In the genomic region with DNA sequence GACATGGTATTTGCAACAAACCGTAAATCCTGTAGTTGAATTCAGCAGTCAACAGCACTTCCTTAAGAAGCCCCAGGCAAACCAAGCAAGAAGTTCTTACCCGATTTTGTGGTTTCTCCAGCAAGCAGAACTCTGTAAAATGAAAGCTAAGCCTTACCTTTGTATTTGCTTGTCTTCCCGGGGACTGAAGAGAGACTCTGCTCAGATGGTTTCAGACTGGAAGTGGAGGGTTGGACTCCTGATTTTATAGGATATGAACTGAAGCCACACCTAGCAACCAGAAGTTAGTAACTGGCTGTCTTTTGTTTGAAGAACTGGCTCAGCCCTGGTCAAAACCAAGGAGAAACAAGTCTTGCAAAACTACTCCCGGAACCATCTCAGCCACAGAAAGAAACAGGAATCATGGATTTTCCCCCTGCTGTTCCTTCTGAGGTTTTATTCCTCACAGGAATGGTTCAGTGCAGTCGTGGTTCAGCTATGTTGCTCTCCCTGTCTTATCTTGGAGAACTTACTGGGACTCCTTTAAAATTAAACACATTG, we compare ENCODE assay signal across 8 mouse cellular contexts. TPM values are rescaled to one million over a fixed set of nuclear protein-coding genes. Genes with fewer than 3 reads are reported as not detected.
A peak's percentile ranks its signal among the peaks of the same experiment; 100 is the strongest.
DNase-seq lines count a peak whose midpoint lies in the region; ATAC-seq and TF ChIP-seq lines count a peak whose summit lies in the region.

Gene Anxa1 (minus strand): TSS at position 490 of the 540 bp plus-strand sequence.

- no peak for ATAC-seq in embryonic facial prominence, embryonic 12.5 days (ENCODE audit: insufficient number of reproducible peaks, insufficient read depth, low FRiP score, low TSS enrichment)
- peak; percentile 47; the same call in 1 of the 2 replicates for ATAC-seq in heart, postnatal 0 days (ENCODE audit: insufficient read depth, low read depth)
- 0 out of 2 replicates have a peak, but pooled peaks have one; percentile 29 for ATAC-seq in liver, postnatal 0 days
- peak; percentile 86 for ATAC-seq in stomach, postnatal 0 days (ENCODE audit: low FRiP score, low TSS enrichment)
- ATAC-seq in hindbrain, embryonic 11.5 days (ENCODE audit: low FRiP score) = no peak

- H3K27me3 ChIP-seq in embryonic facial prominence, embryonic 12.5 days = no peaks in the 10 kb centered on the region
- no peaks in the 10 kb centered on the region for H3K27me3 ChIP-seq in embryonic facial prominence, embryonic 10.5 days (replicated peaks; ENCODE audit: low read depth, poor library complexity, severe bottlenecking)
- no peaks in the 10 kb centered on the region for H3K27me3 ChIP-seq in heart, postnatal 0 days (ENCODE audit: control insufficient read depth, insufficient read depth, low read length)
- no peaks in the 10 kb centered on the region for H3K27me3 ChIP-seq in liver, postnatal 0 days (ENCODE audit: insufficient read depth, low read length)
- no peaks in the 10 kb centered on the region for H3K27me3 ChIP-seq in stomach, postnatal 0 days (ENCODE audit: control insufficient read depth, insufficient read depth, low read length)
- no peaks in the 10 kb centered on the region for H3K27me3 ChIP-seq in hindbrain, embryonic 11.5 days (ENCODE audit: control insufficient read depth, insufficient read depth, low read length)

- H3K27ac ChIP-seq in embryonic facial prominence, embryonic 12.5 days = peak within 1 kb of the TSS; percentile 32; the same call in 1 of the 2 replicates
- H3K27ac ChIP-seq in embryonic facial prominence, embryonic 10.5 days (replicated peaks) = no peak within 1 kb of the TSS
- peak within 1 kb of the TSS; percentile 72 for H3K27ac ChIP-seq in brown adipose tissue, adult 24 weeks (replicated peaks; ENCODE audit: low read depth, low read length)
- peak within 1 kb of the TSS; percentile 53 for H3K27ac ChIP-seq in heart, postnatal 0 days (ENCODE audit: low read depth)
- peak within 1 kb of the TSS; percentile 41 for H3K27ac ChIP-seq in liver, postnatal 0 days (ENCODE audit: low read depth)
- H3K27ac ChIP-seq in stomach, postnatal 0 days (replicated peaks) = peak within 1 kb of the TSS; percentile 77
- H3K27ac ChIP-seq in hindbrain, embryonic 11.5 days (ENCODE audit: low read depth, low read length) = no peak within 1 kb of the TSS

- no peak for DNase-seq in embryonic facial prominence, embryonic 10.5 days (ENCODE audit: low spot score)
- no peak for DNase-seq in heart, postnatal 0 days (ENCODE audit: low spot score)
- DNase-seq in liver, postnatal 0 days = no peak
- peak; percentile 43 for DNase-seq in stomach, postnatal 0 days (ENCODE audit: low spot score)
- DNase-seq in cerebellum, postnatal 36 days = no peak
- no peak for DNase-seq in hindbrain, embryonic 11.5 days (ENCODE audit: low spot score)

- no peaks in the 10 kb centered on the region for H3K9me3 ChIP-seq in embryonic facial prominence, embryonic 12.5 days
- H3K9me3 ChIP-seq in embryonic facial prominence, embryonic 10.5 days = no peaks in the 10 kb centered on the region
- no peaks in the 10 kb centered on the region for H3K9me3 ChIP-seq in heart, postnatal 0 days (replicated peaks; ENCODE audit: control insufficient read depth, low read length)
- no peaks in the 10 kb centered on the region for H3K9me3 ChIP-seq in liver, postnatal 0 days (ENCODE audit: low read length)
- H3K9me3 ChIP-seq in stomach, postnatal 0 days (ENCODE audit: control insufficient read depth, low read length) = no peaks in the 10 kb centered on the region
- no peaks in the 10 kb centered on the region for H3K9me3 ChIP-seq in hindbrain, embryonic 11.5 days (ENCODE audit: control insufficient read depth, low read length)

- WGBS in embryonic facial prominence, embryonic 12.5 days = 55% methylated on average over 5 of the region's 5 CpGs
- 60% methylated on average over 5 of the region's 5 CpGs for WGBS in embryonic facial prominence, embryonic 10.5 days
- WGBS in heart, postnatal 0 days = 44% methylated on average over 5 of the region's 5 CpGs
- WGBS in liver, postnatal 0 days (ENCODE audit: insufficient replicate concordance) = 23% methylated on average over 5 of the region's 5 CpGs
- 28% methylated on average over 5 of the region's 5 CpGs for WGBS in stomach, postnatal 0 days
- WGBS in hindbrain, embryonic 11.5 days = 73% methylated on average over 5 of the region's 5 CpGs

- TF ChIP-seq EP300 in heart, postnatal 0 days (IDR thresholded peaks at IDR 0.05; ENCODE audit: low read depth) = no peak
- TF ChIP-seq EP300 in liver, postnatal 0 days (IDR thresholded peaks at IDR 0.05; ENCODE audit: low read depth) = no peak
- TF ChIP-seq EP300 in stomach, postnatal 0 days (optimal IDR thresholded peaks at IDR 0.05) = no peak

- H3K4me2 ChIP-seq in embryonic facial prominence, embryonic 12.5 days (replicated peaks) = no peak within 1 kb of the TSS
- H3K4me2 ChIP-seq in heart, postnatal 0 days (ENCODE audit: low read depth, low read length) = peak within 1 kb of the TSS; percentile 50
- H3K4me2 ChIP-seq in liver, postnatal 0 days (ENCODE audit: low read depth, low read length) = peak within 1 kb of the TSS; percentile 41
- H3K4me2 ChIP-seq in stomach, postnatal 0 days (replicated peaks; ENCODE audit: low read depth) = peak within 1 kb of the TSS; percentile 42
- no peak within 1 kb of the TSS for H3K4me2 ChIP-seq in hindbrain, embryonic 11.5 days (replicated peaks; ENCODE audit: low read depth, low read length)

- no peaks in the 10 kb centered on the region for H3K4me1 ChIP-seq in embryonic facial prominence, embryonic 12.5 days
- H3K4me1 ChIP-seq in embryonic facial prominence, embryonic 10.5 days = no peaks in the 10 kb centered on the region; the same call in 1 of the 2 replicates
- H3K4me1 ChIP-seq in brown adipose tissue, adult 24 weeks (ENCODE audit: control insufficient read depth, insufficient read depth, insufficient read length, low read length) = no peaks in the 10 kb centered on the region
- H3K4me1 ChIP-seq in heart, postnatal 0 days (ENCODE audit: control insufficient read depth, insufficient read depth) = no peaks in the 10 kb centered on the region
- H3K4me1 ChIP-seq in liver, postnatal 0 days (ENCODE audit: insufficient read depth) = no peaks in the 10 kb centered on the region
- H3K4me1 ChIP-seq in stomach, postnatal 0 days (replicated peaks; ENCODE audit: control insufficient read depth, insufficient read depth) = no peaks in the 10 kb centered on the region
- H3K4me1 ChIP-seq in hindbrain, embryonic 11.5 days (replicated peaks; ENCODE audit: control insufficient read depth, insufficient read depth, low read length) = no peaks in the 10 kb centered on the region

- H3K9ac ChIP-seq in embryonic facial prominence, embryonic 12.5 days = no peak within 1 kb of the TSS
- peak within 1 kb of the TSS; percentile 39; the same call in 1 of the 2 replicates for H3K9ac ChIP-seq in heart, postnatal 0 days (replicated peaks; ENCODE audit: low read depth, low read length)
- H3K9ac ChIP-seq in liver, postnatal 0 days (replicated peaks) = 0 out of 2 replicates have a peak within 1 kb of the TSS, but pooled peaks have one; percentile 10
- peak within 1 kb of the TSS; percentile 43 for H3K9ac ChIP-seq in stomach, postnatal 0 days (ENCODE audit: low read length)
- H3K9ac ChIP-seq in hindbrain, embryonic 11.5 days (ENCODE audit: low read depth, low read length) = no peak within 1 kb of the TSS

- no peaks in the 10 kb centered on the region for H3K36me3 ChIP-seq in embryonic facial prominence, embryonic 12.5 days
- no peaks in the 10 kb centered on the region for H3K36me3 ChIP-seq in embryonic facial prominence, embryonic 10.5 days (replicated peaks)
- no peaks in the 10 kb centered on the region for H3K36me3 ChIP-seq in heart, postnatal 0 days (replicated peaks; ENCODE audit: control insufficient read depth, insufficient read depth, low read length)
- no peaks in the 10 kb centered on the region for H3K36me3 ChIP-seq in liver, postnatal 0 days (replicated peaks; ENCODE audit: insufficient read depth, low read length)
- no peaks in the 10 kb centered on the region for H3K36me3 ChIP-seq in stomach, postnatal 0 days (ENCODE audit: control insufficient read depth, insufficient read depth, low read length)
- no peaks in the 10 kb centered on the region for H3K36me3 ChIP-seq in hindbrain, embryonic 11.5 days (ENCODE audit: control insufficient read depth, insufficient read depth, low read length)

- H3K4me3 ChIP-seq in embryonic facial prominence, embryonic 12.5 days = no peak within 1 kb of the TSS
- no peak within 1 kb of the TSS for H3K4me3 ChIP-seq in embryonic facial prominence, embryonic 10.5 days
- peak within 1 kb of the TSS; percentile 61 for H3K4me3 ChIP-seq in brown adipose tissue, adult 24 weeks (ENCODE audit: insufficient read depth, low read depth, low read length)
- H3K4me3 ChIP-seq in heart, postnatal 0 days (ENCODE audit: low read depth, low read length) = peak within 1 kb of the TSS; percentile 35
- H3K4me3 ChIP-seq in liver, postnatal 0 days (ENCODE audit: low read depth, low read length) = peak within 1 kb of the TSS; percentile 33
- H3K4me3 ChIP-seq in stomach, postnatal 0 days (ENCODE audit: low read depth, low read length) = peak within 1 kb of the TSS; percentile 38
- H3K4me3 ChIP-seq in hindbrain, embryonic 11.5 days (ENCODE audit: low read depth, low read length) = no peak within 1 kb of the TSS

- TF ChIP-seq CTCF in heart, postnatal 0 days (IDR thresholded peaks at IDR 0.05; ENCODE audit: low read depth) = no peak
- TF ChIP-seq CTCF in liver, postnatal 0 days (IDR thresholded peaks at IDR 0.05; ENCODE audit: low read depth) = no peak
- TF ChIP-seq CTCF in stomach, postnatal 0 days (IDR thresholded peaks at IDR 0.05; ENCODE audit: low read depth) = 0 out of 2 replicates have a peak, but pooled peaks have one; percentile 17

RNA-seq across cellular contexts. Expression of gene Anxa1, which starts in this region (rescaled TPM):
- 34.4 and 34.6 TPM in 2 replicates for polyA plus RNA-seq in embryonic facial prominence, embryonic 12.5 days (2016; fragmentation: Nextera tagmentation; extraction: Ambion mirVana)
- polyA plus RNA-seq in embryonic facial prominence, embryonic 10.5 days (2016; fragmentation: Nextera tagmentation; extraction: Ambion mirVana) = 0.92 and 4.3 TPM in 2 replicates
- 54.0 and 119 TPM in 2 replicates for polyA plus RNA-seq in brown adipose tissue, adult 24 weeks (2012; ENCODE audit: insufficient read depth, insufficient read length, missing spikeins)
- total RNA-seq in heart, postnatal 0 days (2014; rRNA removed; ENCODE audit: low replicate concordance) = 17.4 and 34.5 TPM in 2 replicates
- 52.2 and 59.0 TPM in 2 replicates for polyA plus RNA-seq in heart, postnatal 0 days (2015; fragmentation: Nextera tagmentation; extraction: Ambion mirVana)
- 152 and 153 TPM in 2 replicates for polyA plus RNA-seq in liver, postnatal 0 days (2015; fragmentation: Nextera tagmentation; extraction: Ambion mirVana)
- 666 and 760 TPM in 2 replicates for polyA plus RNA-seq in stomach, postnatal 0 days (2015; fragmentation: Nextera tagmentation; extraction: Ambion mirVana)
- 4.5 and 7.8 TPM in 2 replicates for polyA plus RNA-seq in hindbrain, embryonic 11.5 days (2014; fragmentation: Nextera tagmentation; extraction: Ambion mirVana)

Comparison
In these comparisons a context has a peak if more than half of its experiments do, and no peak if none do; other contexts are left out.
1. H3K27ac ChIP-seq: peak in embryonic facial prominence, embryonic 12.5 days (single experiment), brown adipose tissue, adult 24 weeks (single experiment), heart, postnatal 0 days (single experiment), liver, postnatal 0 days (single experiment) and stomach, postnatal 0 days (single experiment); none in embryonic facial prominence, embryonic 10.5 days (single experiment) and hindbrain, embryonic 11.5 days (single experiment).
2. ATAC-seq: peak in heart, postnatal 0 days (single experiment), liver, postnatal 0 days (single experiment) and stomach, postnatal 0 days (single experiment); none in embryonic facial prominence, embryonic 12.5 days (single experiment) and hindbrain, embryonic 11.5 days (single experiment).
3. H3K4me2 ChIP-seq: peak in heart, postnatal 0 days (single experiment), liver, postnatal 0 days (single experiment) and stomach, postnatal 0 days (single experiment); none in embryonic facial prominence, embryonic 12.5 days (single experiment) and hindbrain, embryonic 11.5 days (single experiment).
4. H3K4me3 ChIP-seq: peak in brown adipose tissue, adult 24 weeks (single experiment), heart, postnatal 0 days (single experiment), liver, postnatal 0 days (single experiment) and stomach, postnatal 0 days (single experiment); none in embryonic facial prominence, embryonic 12.5 days (single experiment), embryonic facial prominence, embryonic 10.5 days (single experiment) and hindbrain, embryonic 11.5 days (single experiment).
5. H3K9ac ChIP-seq: peak in heart, postnatal 0 days (single experiment), liver, postnatal 0 days (single experiment) and stomach, postnatal 0 days (single experiment); none in embryonic facial prominence, embryonic 12.5 days (single experiment) and hindbrain, embryonic 11.5 days (single experiment).